Mouse (Mus musculus) stomach, postnatal 0 days (tissue): ENCODE results near the gene Esf1. TPM values are rescaled to one million over a fixed set of nuclear protein-coding genes. Genes with fewer than 3 reads are reported as not detected.

Experiments
- ATAC-seq: fragments of 200-750 bp; cut with Nextera tagmentation; 2 replicates; pipeline ENCODE4 v1.8.0; 2017; ENCODE audit not compliant: low FRiP score, low TSS enrichment
- DNase-seq: peaks from one replicate; pipeline ENCODE4 v3.0.0-alpha.2; 2016; ENCODE audit warnings: low spot score
- H3K27ac ChIP-seq: fragments of 300-500 bp; sonication (generic); replicated peaks from 2 replicates; pipeline ENCODE4 v1.5.1; 2014; ENCODE audit warnings: mild to moderate bottlenecking, control low read depth
- H3K27me3 ChIP-seq: fragments of 300-500 bp; sonication (generic); 2 replicates; pipeline ENCODE4 v1.6.1; 2014; ENCODE audit warnings: low read length; ENCODE audit not compliant: control insufficient read depth, insufficient read depth
- H3K36me3 ChIP-seq: fragments of 300-500 bp; sonication (generic); 2 replicates; pipeline ENCODE4 v1.6.1; 2014; ENCODE audit warnings: low read length, mixed read lengths; ENCODE audit not compliant: control insufficient read depth, insufficient read depth
- H3K4me1 ChIP-seq: fragments of 300-500 bp; sonication (generic); replicated peaks from 2 replicates; pipeline ENCODE4 v1.6.1; 2014; ENCODE audit warnings: antibody characterized with exemption; ENCODE audit not compliant: control insufficient read depth, insufficient read depth
- H3K4me2 ChIP-seq: fragments of 300-500 bp; sonication (generic); replicated peaks from 2 replicates; pipeline ENCODE4 v1.6.1; 2014; ENCODE audit warnings: low read depth, mild to moderate bottlenecking, control low read depth, moderate library complexity
- H3K4me3 ChIP-seq: fragments of 300-500 bp; sonication (generic); 2 replicates; pipeline ENCODE4 v1.5.1; 2014; ENCODE audit warnings: low read depth, low read length, control low read depth
- H3K9ac ChIP-seq: fragments of 300-500 bp; sonication (generic); 2 replicates; pipeline ENCODE4 v1.6.1; 2014; ENCODE audit warnings: mild to moderate bottlenecking, low read length, control low read depth, mixed read lengths
- H3K9me3 ChIP-seq: fragments of 300-500 bp; sonication (generic); 2 replicates; pipeline ENCODE4 v1.6.1; 2016; ENCODE audit warnings: low read length; ENCODE audit not compliant: control insufficient read depth
- CTCF ChIP-seq: IDR thresholded peaks from 2 replicates; pipeline ENCODE4 v1.5.1; 2016; ENCODE audit warnings: antibody characterized with exemption, low read depth, mild to moderate bottlenecking, moderate library complexity
- EP300 ChIP-seq: optimal IDR thresholded peaks from 2 replicates; pipeline ENCODE3; 2016; ENCODE audit warnings: antibody characterized with exemption
- WGBS: fragments of 180-500 bp; shearing (Covaris S2); extraction: QIAGEN DNeasy Blood & Tissue Kit; methylation state at CpG from one replicate; pipeline ENCODE4 v1.1.7; 2014; 5-methylcytosine and 5-hydroxymethylcytosine counted together
- polyA plus RNA-seq: library from polyadenylated mRNA; unstranded; fragments of >200 nt; fragmentation: Nextera tagmentation; extraction: Ambion mirVana; gene quantifications from 2 replicates; pipeline ENCODE4 v1.2.1, GENCODE M21; 2015

The Esf1 gene
- polyA plus RNA-seq, 1 experiment from 2014 or later = 14.1 TPM

- Histone ChIP-seq H3K9ac (no peak overlapping the region), H3K27ac (no peak overlapping the region), H3K9me3 (no peaks in the 10 kb centered on the region), H3K36me3 (peaks cover 36% of the 10 kb centered on the region), H3K4me1 (no peaks in the 10 kb centered on the region), H3K4me2 (no peak overlapping the region), H3K27me3 (no peaks in the 10 kb centered on the region), H3K4me3 (no peak overlapping the region)
- 91% methylated on average over 2 of the region's 2 CpGs for WGBS
- no peak for ATAC-seq
- no peak for DNase-seq
- no peak for TF ChIP-seq CTCF
These were observed 44.8 kb downstream of the Esf1 start for GRCm38 (mm10) chr2:140125516-140125915.

DNA sequence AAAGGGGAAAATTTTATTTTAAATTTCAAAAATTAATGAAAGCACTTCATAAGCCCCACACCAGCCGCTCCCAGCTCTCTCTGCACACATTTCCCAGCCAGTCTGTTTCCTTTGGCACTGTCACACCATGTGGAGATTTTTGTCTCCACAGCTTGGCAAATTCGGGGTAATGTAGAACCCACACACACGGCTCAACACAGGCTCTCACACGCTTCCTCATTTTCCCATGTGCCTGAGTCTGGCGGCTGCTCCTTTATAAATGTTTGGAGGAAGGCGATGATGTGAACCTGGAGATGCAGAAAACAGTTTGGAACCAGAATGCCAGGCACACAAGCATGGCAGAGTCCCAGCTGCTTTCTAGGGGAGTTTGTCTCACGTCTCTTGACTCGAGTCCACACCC is 56.5 kb downstream of the Esf1 start:
- H3K4me1 ChIP-seq = no peaks in the 10 kb centered on the region
- H3K36me3 ChIP-seq = no peaks in the 10 kb centered on the region
- no peak overlapping the region for H3K9ac ChIP-seq
- no peak overlapping the region for H3K4me2 ChIP-seq
- no peaks in the 10 kb centered on the region for H3K9me3 ChIP-seq
- H3K27me3 ChIP-seq = no peaks in the 10 kb centered on the region
- no peak for ATAC-seq
- no peak for DNase-seq
- no peak overlapping the region for H3K4me3 ChIP-seq
- no peak overlapping the region for H3K27ac ChIP-seq
- 82% methylated on average over 8 of the region's 8 CpGs for whole genome bisulfite sequencing
- TF ChIP-seq CTCF = no peak
- TF ChIP-seq EP300 = no peak

GRCm38 (mm10) chr2:140108945-140109344 is 61.4 kb downstream of the Esf1 start:
- no peak for DNase-seq
- no peak for TF ChIP-seq EP300
- no peak for TF ChIP-seq CTCF
- Histone ChIP-seq H3K27ac (no peak overlapping the region), H3K4me1 (no peaks in the 10 kb centered on the region), H3K4me3 (no peak overlapping the region), H3K9ac (no peak overlapping the region), H3K9me3 (no peaks in the 10 kb centered on the region), H3K27me3 (no peaks in the 10 kb centered on the region), H3K4me2 (no peak overlapping the region), H3K36me3 (no peaks in the 10 kb centered on the region)
- 33% methylated on average over 1 of the region's 1 CpGs for WGBS
- ATAC-seq = no peak

DNA sequence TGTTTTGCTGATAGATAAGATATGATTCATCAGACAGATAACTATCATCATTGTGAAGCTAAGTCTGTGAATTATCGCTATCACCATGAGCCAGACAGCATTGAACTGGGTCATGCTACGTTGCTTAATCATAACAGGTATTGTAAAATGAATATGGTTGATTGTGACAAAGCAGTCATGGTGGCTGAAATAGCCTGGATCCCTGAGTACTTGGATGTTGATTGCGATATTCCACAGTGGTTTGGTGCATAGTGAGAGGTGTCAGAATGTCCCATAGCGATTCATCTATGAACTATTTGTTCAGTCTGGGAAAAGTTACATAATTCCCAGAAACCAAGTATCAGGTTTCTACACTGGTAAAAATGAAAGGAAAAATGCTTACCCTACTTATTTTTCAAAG is 62.7 kb downstream of the Esf1 start:
- 81% methylated on average over 4 of the region's 4 CpGs for WGBS
- ATAC-seq = no peak
- no peak for DNase-seq

GRCm38 (mm10) chr2:140104951-140105350 is 65.4 kb downstream of the Esf1 start:
- H3K9me3 ChIP-seq = no peaks in the 10 kb centered on the region
- H3K4me3 ChIP-seq = no peak overlapping the region
- ATAC-seq (no peak), DNase-seq (no peak)
- WGBS = 49% methylated on average over 3 of the region's 3 CpGs
- H3K27ac ChIP-seq = no peak overlapping the region
- H3K27me3 ChIP-seq = no peaks in the 10 kb centered on the region
- H3K36me3 ChIP-seq = no peaks in the 10 kb centered on the region
- no peak overlapping the region for H3K9ac ChIP-seq
- no peaks in the 10 kb centered on the region for H3K4me1 ChIP-seq
- no peak overlapping the region for H3K4me2 ChIP-seq
- no peak for TF ChIP-seq EP300
- TF ChIP-seq CTCF = no peak

More for the DNA sequence above, 62.7 kb downstream of the Esf1 start:
- Histone ChIP-seq H3K4me3 (no peak overlapping the region), H3K27me3 (no peaks in the 10 kb centered on the region), H3K27ac (no peak overlapping the region), H3K36me3 (no peaks in the 10 kb centered on the region), H3K4me2 (no peak overlapping the region), H3K4me1 (no peaks in the 10 kb centered on the region), H3K9me3 (no peaks in the 10 kb centered on the region), H3K9ac (no peak overlapping the region)
- TF ChIP-seq EP300 (no peak), CTCF (no peak)

- ATAC-seq (no peak), DNase-seq (no peak)
- H3K4me3 ChIP-seq = no peak overlapping the region
- H3K27ac ChIP-seq = no peak overlapping the region
- H3K4me1 ChIP-seq = no peaks in the 10 kb centered on the region
- no peaks in the 10 kb centered on the region for H3K9me3 ChIP-seq
- no peak overlapping the region for H3K9ac ChIP-seq
- WGBS = 87% methylated on average over 3 of the region's 3 CpGs
- no peaks in the 10 kb centered on the region for H3K36me3 ChIP-seq
- H3K27me3 ChIP-seq = no peaks in the 10 kb centered on the region
- TF ChIP-seq EP300 = no peak
- TF ChIP-seq CTCF = no peak
- H3K4me2 ChIP-seq = no peak overlapping the region
These were observed 69.6 kb downstream of the Esf1 start for GRCm38 (mm10) chr2:140100551-140101474.
